Mouse (Mus musculus): ENCODE data around the gene Efhd2. TPM values are rescaled to one million over a fixed set of nuclear protein-coding genes. Genes with fewer than 3 reads are reported as not detected.
A peak's percentile ranks its signal among the peaks of the same experiment; 100 is the strongest.

Efhd2 gene
- total and polyA plus RNA-seq, 2 experiments from 2014 or later, result 49.2 to 62.5 TPM

DNA sequence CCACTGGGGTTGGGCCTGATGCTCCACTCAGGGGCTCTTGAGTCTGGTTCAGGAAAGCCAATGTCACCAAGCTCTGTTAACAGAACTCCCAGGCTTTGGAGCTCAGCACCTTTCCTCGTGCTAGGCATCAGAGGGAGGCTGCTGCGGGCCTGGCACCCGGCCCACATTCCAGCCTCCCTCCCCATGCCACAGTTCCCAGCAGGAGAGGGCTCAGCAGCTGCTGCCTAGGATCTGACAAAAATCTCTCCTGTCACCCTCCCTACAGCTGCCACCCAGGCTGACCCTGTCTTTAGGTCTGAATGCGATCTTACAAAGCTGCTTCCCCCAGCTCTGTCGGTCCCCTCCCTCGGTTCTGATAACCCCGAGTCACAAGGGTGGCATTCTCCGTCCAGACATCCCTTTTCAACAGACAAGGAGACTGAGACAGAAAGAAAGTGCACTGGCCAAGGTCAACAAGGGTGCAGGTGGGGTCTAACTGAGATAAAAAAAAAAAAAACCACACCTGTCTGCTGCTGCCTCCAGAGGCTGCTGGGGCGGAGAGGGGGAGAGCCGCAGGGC is 7.7 kb downstream of the Efhd2 start:
- 0 out of 2 replicates have a peak overlapping the region, but pooled peaks have one; percentile 17 for H3K9ac ChIP-seq (replicated peaks; ENCODE audit: low read length)
- 18% methylated on average over 10 of the region's 10 CpGs for WGBS
- H3K4me3 ChIP-seq (ENCODE audit: low read length), result no peak overlapping the region
- H3K9me3 ChIP-seq (ENCODE audit: low read length), result no peaks in the 10 kb centered on the region
- ATAC-seq, result no peak
- no peaks in the 10 kb centered on the region for H3K27me3 ChIP-seq (ENCODE audit: insufficient read depth, low read length)
- peak overlapping the region; percentile 30 for H3K4me2 ChIP-seq (ENCODE audit: low read depth, low read length)
- H3K4me1 ChIP-seq (ENCODE audit: insufficient read depth, low read length), result peaks cover 36% of the 10 kb centered on the region
- DNase-seq (ENCODE audit: low spot score), result no peak
- 0 out of 2 replicates have a peak, but pooled peaks have one; percentile 7 for TF ChIP-seq CTCF (IDR thresholded peaks at IDR 0.05; ENCODE audit: low read depth)
- H3K36me3 ChIP-seq (ENCODE audit: insufficient read depth, low read length), result no peaks in the 10 kb centered on the region
- H3K27ac ChIP-seq, result peak overlapping the region; percentile 46; the same call in 1 of the 2 replicates

DNA sequence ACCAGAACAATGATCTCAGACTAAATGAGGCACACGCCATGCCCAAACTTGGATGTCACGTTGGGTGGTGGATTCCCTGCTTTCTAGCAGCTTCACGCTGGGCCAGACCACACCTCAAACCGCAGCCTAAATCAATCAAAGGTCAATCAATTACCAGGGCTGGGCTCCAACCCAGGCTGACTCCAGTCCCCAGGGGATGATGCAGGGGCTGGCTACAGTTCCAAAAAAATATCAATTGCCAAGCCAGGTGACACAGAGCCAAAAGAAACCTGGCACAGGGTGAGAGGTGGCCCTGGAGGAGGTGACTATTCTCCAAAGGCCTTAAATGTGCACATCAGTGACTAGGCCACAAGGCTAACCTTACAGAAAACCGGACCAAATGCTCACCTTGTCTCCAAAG is 9.1 kb downstream of the Efhd2 start:
- Histone ChIP-seq H3K9me3 (ENCODE audit: low read length) (no peaks in the 10 kb centered on the region), H3K4me3 (ENCODE audit: low read length) (no peak overlapping the region), H3K4me1 (ENCODE audit: insufficient read depth, low read length) (peaks cover 24% of the 10 kb centered on the region), H3K27me3 (ENCODE audit: insufficient read depth, low read length) (no peaks in the 10 kb centered on the region), H3K9ac (replicated peaks; ENCODE audit: low read length) (no peak overlapping the region), H3K36me3 (ENCODE audit: insufficient read depth, low read length) (no peaks in the 10 kb centered on the region), H3K4me2 (ENCODE audit: low read depth, low read length) (no peak overlapping the region), H3K27ac (no peak overlapping the region)
- WGBS, result 75% methylated on average over 5 of the region's 5 CpGs
- ATAC-seq, result no peak
- TF ChIP-seq CTCF (IDR thresholded peaks at IDR 0.05; ENCODE audit: low read depth), result no peak
- no peak for DNase-seq (ENCODE audit: low spot score)

DNA sequence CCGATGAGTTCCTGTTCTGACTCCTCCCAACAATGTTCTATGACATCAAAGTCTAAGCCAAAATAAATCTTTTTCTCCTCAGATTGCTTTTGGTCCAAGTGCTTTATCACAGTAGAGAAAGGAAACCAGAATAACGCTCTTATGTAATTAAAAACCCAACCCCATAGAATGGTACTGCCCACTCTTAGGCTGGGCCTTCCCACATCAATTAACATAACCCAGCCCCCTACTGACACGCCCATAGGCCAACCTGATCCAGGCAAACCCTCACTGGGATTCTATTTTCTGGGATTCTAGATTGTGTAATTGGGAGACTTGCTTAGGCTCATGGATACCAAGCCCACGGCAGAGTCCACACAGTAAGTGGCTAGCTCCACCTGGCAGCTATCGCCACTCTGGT is 9.7 kb downstream of the Efhd2 start:
- H3K4me1 ChIP-seq (ENCODE audit: insufficient read depth, low read length), result peaks cover 19% of the 10 kb centered on the region
- no peak for DNase-seq (ENCODE audit: low spot score)
- no peak for ATAC-seq
- no peak overlapping the region for H3K4me2 ChIP-seq (ENCODE audit: low read depth, low read length)
- H3K27me3 ChIP-seq (ENCODE audit: insufficient read depth, low read length), result no peaks in the 10 kb centered on the region
- H3K4me3 ChIP-seq (ENCODE audit: low read length), result no peak overlapping the region
- WGBS, result 86% methylated on average over 5 of the region's 5 CpGs
- no peak for TF ChIP-seq CTCF (IDR thresholded peaks at IDR 0.05; ENCODE audit: low read depth)
- no peak overlapping the region for H3K27ac ChIP-seq
- no peaks in the 10 kb centered on the region for H3K9me3 ChIP-seq (ENCODE audit: low read length)
- H3K36me3 ChIP-seq (ENCODE audit: insufficient read depth, low read length), result peaks cover 5% of the 10 kb centered on the region; the same call in 1 of the 2 replicates
- no peak overlapping the region for H3K9ac ChIP-seq (replicated peaks; ENCODE audit: low read length)

DNA sequence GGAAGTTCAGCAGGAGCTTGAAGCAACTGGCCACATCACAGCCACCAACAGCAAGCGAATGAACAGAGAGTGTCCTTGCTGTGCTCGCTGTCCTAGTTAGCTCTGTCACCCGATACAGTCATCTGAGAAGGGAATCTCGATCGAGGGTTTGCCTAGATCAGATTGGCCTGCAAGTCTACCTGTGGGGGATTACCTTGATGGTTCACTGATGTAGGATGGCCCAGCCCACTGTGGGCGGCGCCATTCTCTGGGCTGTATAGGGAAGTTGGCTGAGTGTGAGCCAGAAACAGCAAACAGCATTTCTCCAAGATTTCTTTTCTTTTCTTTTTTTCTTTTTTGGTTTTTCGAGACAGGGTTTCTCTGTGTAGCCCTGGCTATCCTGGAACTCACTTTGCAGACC is 10.2 kb downstream of the Efhd2 start:
- H3K36me3 ChIP-seq (ENCODE audit: insufficient read depth, low read length), result peaks cover 10% of the 10 kb centered on the region; the same call in 1 of the 2 replicates
- no peaks in the 10 kb centered on the region for H3K27me3 ChIP-seq (ENCODE audit: insufficient read depth, low read length)
- no peak for TF ChIP-seq CTCF (IDR thresholded peaks at IDR 0.05; ENCODE audit: low read depth)
- no peak overlapping the region for H3K9ac ChIP-seq (replicated peaks; ENCODE audit: low read length)
- peaks cover 15% of the 10 kb centered on the region for H3K4me1 ChIP-seq (ENCODE audit: insufficient read depth, low read length)
- no peak for ATAC-seq
- H3K4me2 ChIP-seq (ENCODE audit: low read depth, low read length), result no peak overlapping the region
- H3K27ac ChIP-seq, result no peak overlapping the region
- no peak for DNase-seq (ENCODE audit: low spot score)
- 94% methylated on average over 8 of the region's 8 CpGs for WGBS
- no peaks in the 10 kb centered on the region for H3K9me3 ChIP-seq (ENCODE audit: low read length)
- no peak overlapping the region for H3K4me3 ChIP-seq (ENCODE audit: low read length)

DNA sequence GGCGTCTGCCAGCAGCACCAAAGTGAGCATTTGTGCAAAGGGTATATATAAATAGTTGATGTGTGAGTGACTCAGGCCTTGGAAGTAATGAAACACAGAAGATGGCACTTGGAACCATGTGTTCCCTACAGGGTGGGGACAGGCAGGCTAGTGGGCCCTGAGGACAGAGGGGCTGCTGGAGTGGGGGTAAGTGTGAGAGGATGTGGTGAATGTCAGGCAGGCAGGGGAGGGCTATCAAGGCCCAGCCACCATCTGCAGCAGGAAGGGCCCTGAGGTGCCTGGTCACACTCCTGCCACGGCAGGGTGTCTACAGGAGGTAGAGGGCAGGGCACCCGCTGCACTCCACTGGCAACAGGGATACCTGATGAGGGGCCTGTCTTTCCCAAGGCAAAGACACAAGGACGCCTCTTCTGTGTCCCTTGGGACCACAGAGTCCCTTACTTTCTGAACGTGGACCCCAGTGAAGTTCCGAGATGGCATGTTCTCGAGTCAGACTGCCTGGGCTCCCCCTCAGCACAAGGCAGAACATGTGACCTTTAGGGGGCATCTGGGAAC is 10.9 kb downstream of the Efhd2 start:
- no peak overlapping the region for H3K9ac ChIP-seq (replicated peaks; ENCODE audit: low read length)
- no peaks in the 10 kb centered on the region for H3K9me3 ChIP-seq (ENCODE audit: low read length)
- ATAC-seq (no peak), DNase-seq (ENCODE audit: low spot score) (no peak)
- H3K36me3 ChIP-seq (ENCODE audit: insufficient read depth, low read length), result peaks cover 13% of the 10 kb centered on the region; the same call in 1 of the 2 replicates
- no peak overlapping the region for H3K4me2 ChIP-seq (ENCODE audit: low read depth, low read length)
- no peak overlapping the region for H3K4me3 ChIP-seq (ENCODE audit: low read length)
- H3K4me1 ChIP-seq (ENCODE audit: insufficient read depth, low read length), result peaks cover 15% of the 10 kb centered on the region
- 92% methylated on average over 7 of the region's 7 CpGs for WGBS
- no peak for TF ChIP-seq CTCF (IDR thresholded peaks at IDR 0.05; ENCODE audit: low read depth)
- H3K27ac ChIP-seq, result no peak overlapping the region
- no peaks in the 10 kb centered on the region for H3K27me3 ChIP-seq (ENCODE audit: insufficient read depth, low read length)

DNA sequence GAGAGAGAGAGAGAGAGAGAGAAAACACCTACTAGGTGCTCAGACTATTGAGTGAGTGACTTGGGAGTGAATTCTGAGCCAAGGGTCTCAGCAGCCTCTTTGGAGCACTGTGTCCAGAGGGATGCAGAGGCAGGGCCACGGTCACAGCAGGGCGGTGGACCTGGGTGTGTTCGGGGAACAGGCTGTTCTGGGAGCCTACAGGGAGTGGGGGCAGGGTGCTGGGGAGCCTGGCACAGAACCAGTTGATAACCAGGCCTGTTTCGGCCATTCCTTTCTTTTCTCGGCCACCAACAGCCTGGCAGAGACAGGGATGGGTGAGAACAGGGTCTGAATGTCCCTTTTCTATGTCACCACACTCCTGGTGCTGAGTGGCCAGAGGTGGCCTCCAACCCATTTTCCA is 11.9 kb downstream of the Efhd2 start:
- H3K27ac ChIP-seq, result no peak overlapping the region
- 63% methylated on average over 5 of the region's 5 CpGs for WGBS
- ATAC-seq (no peak), DNase-seq (ENCODE audit: low spot score) (no peak)
- H3K4me2 ChIP-seq (ENCODE audit: low read depth, low read length), result no peak overlapping the region
- H3K4me3 ChIP-seq (ENCODE audit: low read length), result no peak overlapping the region
- no peak for TF ChIP-seq CTCF (IDR thresholded peaks at IDR 0.05; ENCODE audit: low read depth)
- no peaks in the 10 kb centered on the region for H3K27me3 ChIP-seq (ENCODE audit: insufficient read depth, low read length)
- peaks cover 15% of the 10 kb centered on the region for H3K4me1 ChIP-seq (ENCODE audit: insufficient read depth, low read length)
- no peak overlapping the region for H3K9ac ChIP-seq (replicated peaks; ENCODE audit: low read length)
- H3K9me3 ChIP-seq (ENCODE audit: low read length), result no peaks in the 10 kb centered on the region
- peaks cover 13% of the 10 kb centered on the region; the same call in 1 of the 2 replicates for H3K36me3 ChIP-seq (ENCODE audit: insufficient read depth, low read length)

Data from hindbrain, postnatal 0 days (tissue).